Mouse (Mus musculus): ENCODE measurements around the gene Ldhd. TPM values are rescaled to one million over a fixed set of nuclear protein-coding genes. Genes with fewer than 3 reads are reported as not detected.

Gene Ldhd
- polyA plus RNA-seq, 1 experiment from 2014 or later, result 5.6 TPM

DNA sequence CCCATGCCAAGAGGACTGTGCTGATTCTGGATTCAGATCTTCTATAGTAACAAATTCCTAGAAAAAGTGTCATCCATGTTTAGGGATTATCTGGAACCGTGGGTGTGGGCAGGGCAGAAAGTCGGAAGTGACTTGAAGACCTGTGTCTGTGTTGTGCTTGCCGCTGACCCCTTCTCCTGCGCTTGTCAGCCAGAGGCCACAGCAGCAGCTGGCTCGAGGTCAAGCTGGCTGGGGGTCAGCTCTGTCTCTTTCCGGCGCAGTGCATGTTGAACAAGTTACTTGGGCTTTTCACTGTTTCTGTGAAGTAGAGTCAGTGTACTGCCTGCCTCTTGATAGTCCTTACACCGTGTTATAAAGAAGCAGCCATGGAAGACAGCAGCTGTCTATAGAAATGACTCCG, 23.2 kb downstream of the Ldhd start:
- Histone ChIP-seq H3K4me3 (ENCODE audit: low read depth, low read length) (no peak overlapping the region), H3K27ac (replicated peaks) (no peak overlapping the region), H3K9ac (ENCODE audit: low read length) (no peak overlapping the region), H3K27me3 (ENCODE audit: control insufficient read depth, insufficient read depth, low read length) (no peaks in the 10 kb centered on the region), H3K9me3 (ENCODE audit: control insufficient read depth, low read length) (no peaks in the 10 kb centered on the region), H3K36me3 (ENCODE audit: control insufficient read depth, insufficient read depth, low read length) (no peaks in the 10 kb centered on the region), H3K4me2 (replicated peaks; ENCODE audit: low read depth) (no peak overlapping the region), H3K4me1 (replicated peaks; ENCODE audit: control insufficient read depth, insufficient read depth) (no peaks in the 10 kb centered on the region)
- TF ChIP-seq CTCF (IDR thresholded peaks at IDR 0.05; ENCODE audit: low read depth) (no peak), EP300 (optimal IDR thresholded peaks at IDR 0.05) (no peak)
- WGBS, result 65% methylated on average over 9 of the region's 9 CpGs
- DNase-seq (ENCODE audit: low spot score) (no peak), ATAC-seq (ENCODE audit: low FRiP score, low TSS enrichment) (no peak)

GRCm38 (mm10) chr8:111604986-111605385, 25.2 kb downstream of the Ldhd start:
- Histone ChIP-seq H3K9ac (ENCODE audit: low read length) (no peak overlapping the region), H3K36me3 (ENCODE audit: control insufficient read depth, insufficient read depth, low read length) (no peaks in the 10 kb centered on the region), H3K4me2 (replicated peaks; ENCODE audit: low read depth) (no peak overlapping the region), H3K4me3 (ENCODE audit: low read depth, low read length) (no peak overlapping the region), H3K27me3 (ENCODE audit: control insufficient read depth, insufficient read depth, low read length) (no peaks in the 10 kb centered on the region), H3K27ac (replicated peaks) (no peak overlapping the region), H3K9me3 (ENCODE audit: control insufficient read depth, low read length) (no peaks in the 10 kb centered on the region), H3K4me1 (replicated peaks; ENCODE audit: control insufficient read depth, insufficient read depth) (no peaks in the 10 kb centered on the region; the same call in 1 of the 2 replicates)
- TF ChIP-seq EP300 (optimal IDR thresholded peaks at IDR 0.05), result no peak
- no peak for TF ChIP-seq CTCF (IDR thresholded peaks at IDR 0.05; ENCODE audit: low read depth)
- DNase-seq (ENCODE audit: low spot score) (no peak), ATAC-seq (ENCODE audit: low FRiP score, low TSS enrichment) (peak; percentile 73)
- 72% methylated on average over 2 of the region's 2 CpGs for WGBS

GRCm38 (mm10) chr8:111602050-111602449, 28.1 kb downstream of the Ldhd start:
- no peak overlapping the region for H3K4me3 ChIP-seq (ENCODE audit: low read depth, low read length)
- H3K9me3 ChIP-seq (ENCODE audit: control insufficient read depth, low read length), result no peaks in the 10 kb centered on the region
- no peaks in the 10 kb centered on the region for H3K27me3 ChIP-seq (ENCODE audit: control insufficient read depth, insufficient read depth, low read length)
- no peaks in the 10 kb centered on the region for H3K36me3 ChIP-seq (ENCODE audit: control insufficient read depth, insufficient read depth, low read length)
- H3K4me1 ChIP-seq (replicated peaks; ENCODE audit: control insufficient read depth, insufficient read depth), result peaks cover 4% of the 10 kb centered on the region
- H3K27ac ChIP-seq (replicated peaks), result no peak overlapping the region
- no peak for DNase-seq (ENCODE audit: low spot score)
- WGBS, result 99% methylated on average over 4 of the region's 4 CpGs
- no peak for TF ChIP-seq CTCF (IDR thresholded peaks at IDR 0.05; ENCODE audit: low read depth)
- TF ChIP-seq EP300 (optimal IDR thresholded peaks at IDR 0.05), result no peak
- no peak overlapping the region for H3K4me2 ChIP-seq (replicated peaks; ENCODE audit: low read depth)
- no peak for ATAC-seq (ENCODE audit: low FRiP score, low TSS enrichment)
- no peak overlapping the region for H3K9ac ChIP-seq (ENCODE audit: low read length)

DNA sequence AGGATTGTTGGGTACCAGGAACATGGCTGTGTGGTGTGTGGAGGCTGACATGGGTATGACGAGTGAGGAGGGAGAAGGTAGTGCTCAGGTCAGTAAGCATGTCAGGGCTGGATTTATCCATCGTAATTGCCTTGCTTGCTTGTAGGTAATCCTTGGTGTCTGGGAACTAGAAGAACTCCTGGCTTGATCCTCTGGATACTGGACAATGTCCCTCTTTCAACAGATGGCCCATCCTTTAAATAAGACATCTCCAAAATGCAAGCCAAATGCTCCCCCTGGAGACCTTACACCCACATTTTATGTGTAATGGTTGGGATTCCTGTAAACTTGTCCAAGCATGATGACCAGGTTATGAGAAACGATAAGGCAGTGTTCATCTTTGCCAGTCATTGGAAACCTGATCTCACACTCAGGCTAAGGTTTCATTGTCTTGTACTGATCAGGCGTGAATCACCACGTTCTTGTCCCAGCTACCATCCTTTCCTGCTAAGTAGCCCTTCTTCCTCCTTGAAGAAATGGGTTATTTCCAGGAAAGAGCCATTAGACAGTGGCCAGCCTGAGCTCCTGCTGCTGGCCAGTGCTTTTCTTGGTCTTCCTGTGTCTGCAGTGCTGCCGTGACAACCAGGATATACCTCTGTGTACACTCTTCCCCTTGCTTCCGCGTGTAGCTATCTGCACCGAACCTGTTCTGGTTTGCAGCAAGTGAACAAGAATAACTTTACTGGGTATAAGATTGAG, 30.3 kb downstream of the Ldhd start:
- Histone ChIP-seq H3K9ac (ENCODE audit: low read length) (no peak overlapping the region), H3K27me3 (ENCODE audit: control insufficient read depth, insufficient read depth, low read length) (no peaks in the 10 kb centered on the region), H3K4me2 (replicated peaks; ENCODE audit: low read depth) (no peak overlapping the region), H3K9me3 (ENCODE audit: control insufficient read depth, low read length) (no peaks in the 10 kb centered on the region), H3K4me3 (ENCODE audit: low read depth, low read length) (no peak overlapping the region), H3K36me3 (ENCODE audit: control insufficient read depth, insufficient read depth, low read length) (no peaks in the 10 kb centered on the region), H3K4me1 (replicated peaks; ENCODE audit: control insufficient read depth, insufficient read depth) (peaks cover 16% of the 10 kb centered on the region), H3K27ac (replicated peaks) (no peak overlapping the region)
- DNase-seq (ENCODE audit: low spot score) (no peak), ATAC-seq (ENCODE audit: low FRiP score, low TSS enrichment) (no peak)
- WGBS, result 64% methylated on average over 9 of the region's 9 CpGs
- TF ChIP-seq CTCF (IDR thresholded peaks at IDR 0.05; ENCODE audit: low read depth), result no peak
- no peak for TF ChIP-seq EP300 (optimal IDR thresholded peaks at IDR 0.05)

GRCm38 (mm10) chr8:111597310-111597709, 32.9 kb downstream of the Ldhd start:
- no peaks in the 10 kb centered on the region for H3K27me3 ChIP-seq (ENCODE audit: control insufficient read depth, insufficient read depth, low read length)
- peak; percentile 80 for ATAC-seq (ENCODE audit: low FRiP score, low TSS enrichment)
- WGBS, result 7% methylated on average over 1 of the region's 1 CpGs

DNA sequence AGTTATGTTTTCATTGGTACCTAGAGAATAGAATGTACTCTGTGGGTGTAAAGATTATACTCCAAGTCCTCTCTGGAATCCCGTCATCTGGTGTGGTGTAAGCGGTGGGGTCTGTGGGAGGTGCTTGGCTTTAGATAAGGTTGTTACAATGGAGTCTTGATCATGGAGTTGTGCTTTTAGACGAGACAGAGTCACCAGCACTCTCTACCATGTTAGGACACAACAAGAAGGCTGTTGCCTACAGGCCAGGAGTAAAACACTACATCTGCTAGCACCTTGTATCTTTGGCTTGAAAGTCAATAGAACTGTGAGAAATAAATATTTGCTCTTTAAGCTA, 33.7 kb downstream of the Ldhd start:
- ATAC-seq (ENCODE audit: low FRiP score, low TSS enrichment), result no peak
- peaks cover 16% of the 10 kb centered on the region for H3K4me1 ChIP-seq (replicated peaks; ENCODE audit: control insufficient read depth, insufficient read depth)
- 29% methylated on average over 3 of the region's 3 CpGs for WGBS
- no peak for DNase-seq (ENCODE audit: low spot score)
- peak overlapping the region; percentile 88 for H3K27ac ChIP-seq (replicated peaks)
- H3K36me3 ChIP-seq (ENCODE audit: control insufficient read depth, insufficient read depth, low read length), result no peaks in the 10 kb centered on the region
- H3K9me3 ChIP-seq (ENCODE audit: control insufficient read depth, low read length), result no peaks in the 10 kb centered on the region
- TF ChIP-seq CTCF (IDR thresholded peaks at IDR 0.05; ENCODE audit: low read depth), result no peak
- no peak for TF ChIP-seq EP300 (optimal IDR thresholded peaks at IDR 0.05)
- H3K9ac ChIP-seq (ENCODE audit: low read length), result no peak overlapping the region
- no peak overlapping the region for H3K4me2 ChIP-seq (replicated peaks; ENCODE audit: low read depth)
- no peaks in the 10 kb centered on the region for H3K27me3 ChIP-seq (ENCODE audit: control insufficient read depth, insufficient read depth, low read length)
- no peak overlapping the region for H3K4me3 ChIP-seq (ENCODE audit: low read depth, low read length)

More at GRCm38 (mm10) chr8:111597310-111597709, 32.9 kb downstream of the Ldhd start:
- DNase-seq (ENCODE audit: low spot score), result no peak
- peaks cover 16% of the 10 kb centered on the region for H3K4me1 ChIP-seq (replicated peaks; ENCODE audit: control insufficient read depth, insufficient read depth)
- H3K27ac ChIP-seq (replicated peaks), result peak overlapping the region; percentile 88
- H3K36me3 ChIP-seq (ENCODE audit: control insufficient read depth, insufficient read depth, low read length), result no peaks in the 10 kb centered on the region
- no peak overlapping the region for H3K4me3 ChIP-seq (ENCODE audit: low read depth, low read length)
- H3K9ac ChIP-seq (ENCODE audit: low read length), result no peak overlapping the region
- no peaks in the 10 kb centered on the region for H3K9me3 ChIP-seq (ENCODE audit: control insufficient read depth, low read length)
- TF ChIP-seq CTCF (IDR thresholded peaks at IDR 0.05; ENCODE audit: low read depth) (no peak), EP300 (optimal IDR thresholded peaks at IDR 0.05) (no peak)
- H3K4me2 ChIP-seq (replicated peaks; ENCODE audit: low read depth), result no peak overlapping the region
